Mouse (Mus musculus) liver, adult 10 weeks (tissue): ENCODE measurements around the gene Rpe. TPM values are rescaled to one million over a fixed set of nuclear protein-coding genes. Genes with fewer than 3 reads are reported as not detected.

Source experiments
- polyA plus RNA-seq: library from polyadenylated mRNA; stranded (reverse); fragments of 350-450 nt; fragmentation: Illumina TruSeq; extraction: RNeasy Lipid Tissue Mini Kit (QIAGEN cat#74804); gene quantifications from one replicate; pipeline ENCODE4 v1.2.3, GENCODE M21; 2014; ENCODE audit warnings: low read depth, low replicate concordance

Gene Rpe
- polyA plus RNA-seq = 62.6 TPM

GRCm38 (mm10) chr1:66700693-66701575 is at the start of gene Rpe:
Gene Rpe, plus strand, starts transcription at chr1:66700831.

Other genes with a start within 250 kb of the Rpe start
- not detected for gene Unc80, start 232.5 kb upstream of the Rpe start, polyA plus RNA-seq
- gene Kansl1l, start 116.7 kb downstream of the Rpe start, polyA plus RNA-seq = 21.1 TPM
- 328 TPM for gene Acadl, start 162.4 kb downstream of the Rpe start, polyA plus RNA-seq
- gene Myl1, start 244.6 kb downstream of the Rpe start, polyA plus RNA-seq = not detected